Mouse (Mus musculus): ENCODE measurements around the gene Vmn2r62. TPM values are rescaled to one million over a fixed set of nuclear protein-coding genes. Genes with fewer than 3 reads are reported as not detected.
"Not testable (repeated sequence)": the region's sequence is repeated elsewhere in the genome, so short reads cannot be mapped to it uniquely, and the experiment has no call there.

Gene Vmn2r62
- not detected in 2 replicates for total RNA-seq (2021)
- long read RNA-seq, experiment 1 = 0 reads
- long read RNA-seq, experiment 2 = 0 reads

DNA sequence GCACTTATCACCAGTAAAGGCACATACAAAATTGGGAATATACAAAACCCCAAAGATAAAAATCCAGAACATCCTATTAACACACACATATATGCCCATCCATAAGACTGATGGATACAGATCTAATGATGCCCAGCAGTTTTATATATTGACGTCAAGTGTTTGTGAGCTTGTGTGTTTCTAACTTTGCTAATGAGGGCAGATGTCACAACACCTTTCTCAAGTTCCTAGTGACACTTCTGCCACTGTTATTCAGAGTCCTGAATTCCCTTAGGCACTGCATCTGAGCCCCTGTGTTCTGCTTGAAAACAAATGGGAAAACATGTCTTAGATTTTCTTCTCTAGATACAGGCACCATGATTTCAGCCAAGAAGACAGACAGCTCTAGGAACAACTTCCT lies at the start of gene Vmn2r62:
Gene Vmn2r62, minus strand, starts transcription at position 101 of the 400 bp plus-strand sequence.
- DNase-seq = not testable (repeated sequence)

- not testable (repeated sequence) for DNase-seq
These were observed 45.0 kb upstream of the Vmn2r62 start for GRCm38 (mm10) chr7:42838366-42838765.

- DNase-seq = no peak
These were observed 38.9 kb upstream of the Vmn2r62 start for GRCm38 (mm10) chr7:42832221-42832620.

GRCm38 (mm10) chr7:42749836-42750235 lies 43.5 kb downstream of the Vmn2r62 start:
- DNase-seq = no peak

DNA sequence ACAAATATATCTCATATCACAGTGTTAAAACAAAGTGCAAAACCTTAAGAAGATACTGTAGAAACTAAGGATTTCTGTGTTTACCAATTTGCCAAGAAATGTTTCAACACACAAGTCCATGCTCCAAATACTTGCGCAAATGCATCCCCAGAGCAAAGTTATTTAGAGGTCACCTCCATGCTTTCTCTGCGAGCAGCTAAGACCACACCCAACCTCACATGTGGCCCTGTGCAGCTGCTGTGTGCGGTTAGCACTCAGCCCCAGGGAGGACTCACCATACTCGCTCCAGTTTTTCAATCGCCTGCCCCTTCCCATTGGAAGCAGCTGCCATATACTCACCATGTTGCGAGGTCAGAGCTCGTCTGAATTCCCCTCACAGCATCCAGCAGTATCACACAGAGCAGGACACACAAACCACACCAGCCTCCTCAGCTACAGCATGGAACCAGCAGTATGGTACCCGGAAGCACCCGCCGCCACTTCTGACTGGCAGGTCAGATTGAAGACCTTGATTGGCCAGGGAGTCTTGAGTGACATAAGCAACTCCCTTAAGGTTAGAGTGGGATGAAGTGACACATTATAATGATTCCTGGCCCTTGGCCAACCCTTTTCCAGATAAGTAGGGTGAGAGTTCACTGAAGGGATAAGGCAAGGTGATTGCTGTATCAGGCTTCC lies 54.7 kb downstream of the Vmn2r62 start:
- DNase-seq = no peak

DNA sequence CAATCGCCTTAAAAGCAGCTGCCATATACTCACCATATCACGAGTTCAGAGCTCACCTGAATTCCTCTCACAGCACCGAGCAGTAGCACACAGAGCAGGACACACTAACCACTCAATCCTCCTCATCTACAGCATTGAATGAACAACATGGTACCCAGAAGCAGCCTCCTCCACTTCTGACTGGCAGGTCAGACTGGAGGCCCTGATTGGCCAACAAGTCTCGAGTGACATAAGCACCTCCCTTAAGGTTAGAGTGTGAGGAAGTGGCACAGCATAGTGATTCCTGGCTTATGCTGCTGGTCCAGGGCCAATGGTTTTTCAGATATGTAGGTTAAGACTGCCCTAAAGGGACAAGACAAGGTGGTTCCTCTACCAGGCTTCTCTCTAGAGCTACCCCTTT lies 66.4 kb downstream of the Vmn2r62 start, which contains the start of gene Gm17067:
Gene Gm17067, minus strand, starts transcription at position 101 of the 400 bp plus-strand sequence.
- DNase-seq = not testable (repeated sequence)

Other genes with a start within 250 kb of the Vmn2r62 start
- gene Gm21028, start 214.9 kb downstream of the Vmn2r62 start, total RNA-seq (2021) = not detected in 2 replicates
- 1.2 and 2.0 TPM in 2 replicates for gene Zfp977, start 201.0 kb downstream of the Vmn2r62 start, total RNA-seq (2021)
- gene Zfp976, start 150.9 kb downstream of the Vmn2r62 start, total RNA-seq (2021) = 3.7 TPM in 2 replicates
- 4.6 and 5.3 TPM in 2 replicates for gene Zfp975, start 100.8 kb downstream of the Vmn2r62 start, total RNA-seq (2021)
- gene Gm17067, start 66.5 kb downstream of the Vmn2r62 start, total RNA-seq (2021) = 0.11 and 0.52 TPM in 2 replicates
- 0.07 and 0.11 TPM in 2 replicates for gene Gm2381, start 73.7 kb upstream of the Vmn2r62 start, total RNA-seq (2021)
- not detected in 2 replicates for gene Vmn2r63, start 140.3 kb upstream of the Vmn2r62 start, total RNA-seq (2021)
- not detected in 2 replicates for gene Gm9268, start 225.2 kb upstream of the Vmn2r62 start, total RNA-seq (2021)